Mouse (Mus musculus) layer of hippocampus, adult 9-10 months (tissue): ENCODE measurements around the gene Zdhhc16.
A peak's percentile ranks its signal among the peaks of the same experiment; 100 is the strongest.

Source experiments
- DNase-seq: peaks from one replicate; pipeline ENCODE4 v3.0.0; 2022; ENCODE audit warnings: low spot score

Gene Zdhhc16

DNA sequence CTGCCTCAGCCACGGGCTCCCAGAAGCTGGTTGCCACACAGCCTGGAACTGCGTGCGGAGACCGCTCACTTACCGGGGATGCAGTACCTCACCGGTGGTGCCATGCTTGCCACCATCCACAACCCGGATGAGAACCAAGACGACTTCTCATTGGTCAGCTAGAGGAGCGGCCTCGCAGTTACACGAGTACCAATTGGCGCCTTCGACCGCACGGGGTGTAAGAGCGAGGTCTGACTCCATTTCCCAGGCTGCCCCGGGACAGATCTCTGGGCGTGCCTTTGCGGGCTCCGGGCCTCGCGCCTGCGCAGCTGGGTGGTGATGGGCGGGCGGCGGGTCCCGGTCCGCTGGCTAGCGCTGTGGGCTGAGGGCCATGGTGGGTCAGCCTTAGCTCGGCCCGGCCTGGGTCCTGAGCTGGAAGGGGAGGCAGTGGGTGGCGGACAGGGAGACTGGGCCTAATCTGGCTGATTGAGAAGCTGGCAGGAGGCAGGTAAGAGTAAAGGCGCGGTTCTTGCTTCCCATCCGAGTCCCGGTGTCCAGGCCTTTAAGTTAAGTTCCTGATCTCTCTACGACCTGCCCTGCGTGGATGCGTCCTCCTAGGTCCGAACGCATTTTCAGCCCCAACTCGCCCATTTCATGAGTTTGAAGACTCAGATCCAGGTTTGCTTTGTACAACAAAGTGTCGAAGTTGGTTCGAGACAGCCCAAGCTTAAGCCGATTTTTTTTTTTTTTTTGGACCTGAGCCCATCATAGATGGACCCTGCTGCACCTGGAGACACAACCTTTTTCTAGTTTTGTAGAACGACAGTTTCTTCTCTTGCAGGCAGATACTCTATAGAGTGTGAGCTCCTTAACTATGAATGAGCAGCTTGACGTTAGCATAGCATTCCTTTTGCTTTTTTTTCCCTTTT lies at the start of gene Zdhhc16, which contains the start of gene Exosc1:
TSS of gene Zdhhc16 (plus strand) at position 302 of the 908 bp plus-strand sequence.
TSS of gene Exosc1 (minus strand) at position 245 of the 908 bp plus-strand sequence.
- peak; percentile 100 for DNase-seq

DNA sequence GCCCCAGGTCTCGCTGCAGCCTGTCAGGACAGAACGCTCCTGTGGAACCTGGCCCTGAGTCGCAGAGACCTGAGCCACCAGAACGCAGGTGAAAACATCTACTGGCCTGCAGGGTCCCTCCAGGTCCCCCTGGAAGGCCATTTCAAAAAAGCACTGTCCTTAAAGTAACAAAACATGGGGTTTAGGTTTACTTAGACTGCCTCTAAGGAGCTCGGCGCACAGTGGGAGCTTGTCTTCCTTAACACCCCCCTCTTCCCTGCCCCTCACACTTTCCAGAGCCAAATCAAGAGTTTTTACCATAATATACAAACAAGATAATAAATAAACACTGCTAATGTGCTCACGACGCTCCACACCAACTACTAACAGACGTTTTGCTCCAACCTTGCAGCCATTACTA lies 49.4 kb upstream of the Zdhhc16 start:
- DNase-seq, result no peak

- DNase-seq, result no peak
These were observed 45.1 kb upstream of the Zdhhc16 start for GRCm38 (mm10) chr19:41888191-41888590.

DNA sequence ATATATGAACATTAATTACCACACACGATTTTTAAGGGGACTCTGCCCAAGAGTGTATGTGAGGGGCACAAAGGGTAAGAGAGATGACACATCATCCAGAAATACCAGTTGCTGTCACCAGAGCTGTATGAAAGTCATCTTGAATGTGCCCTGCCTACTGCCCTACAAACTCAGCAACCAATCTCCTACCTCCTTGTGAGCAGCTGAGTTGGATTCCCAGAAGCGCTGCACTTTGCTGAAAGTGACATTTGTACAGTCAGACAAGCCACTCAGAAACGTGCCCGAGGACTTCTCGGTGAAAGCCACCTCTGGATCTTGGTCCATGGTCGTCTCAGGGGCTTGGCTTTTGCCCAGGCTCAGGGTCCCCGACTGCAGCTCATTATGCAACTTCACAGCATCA lies 38.3 kb upstream of the Zdhhc16 start:
- DNase-seq, result no peak

DNA sequence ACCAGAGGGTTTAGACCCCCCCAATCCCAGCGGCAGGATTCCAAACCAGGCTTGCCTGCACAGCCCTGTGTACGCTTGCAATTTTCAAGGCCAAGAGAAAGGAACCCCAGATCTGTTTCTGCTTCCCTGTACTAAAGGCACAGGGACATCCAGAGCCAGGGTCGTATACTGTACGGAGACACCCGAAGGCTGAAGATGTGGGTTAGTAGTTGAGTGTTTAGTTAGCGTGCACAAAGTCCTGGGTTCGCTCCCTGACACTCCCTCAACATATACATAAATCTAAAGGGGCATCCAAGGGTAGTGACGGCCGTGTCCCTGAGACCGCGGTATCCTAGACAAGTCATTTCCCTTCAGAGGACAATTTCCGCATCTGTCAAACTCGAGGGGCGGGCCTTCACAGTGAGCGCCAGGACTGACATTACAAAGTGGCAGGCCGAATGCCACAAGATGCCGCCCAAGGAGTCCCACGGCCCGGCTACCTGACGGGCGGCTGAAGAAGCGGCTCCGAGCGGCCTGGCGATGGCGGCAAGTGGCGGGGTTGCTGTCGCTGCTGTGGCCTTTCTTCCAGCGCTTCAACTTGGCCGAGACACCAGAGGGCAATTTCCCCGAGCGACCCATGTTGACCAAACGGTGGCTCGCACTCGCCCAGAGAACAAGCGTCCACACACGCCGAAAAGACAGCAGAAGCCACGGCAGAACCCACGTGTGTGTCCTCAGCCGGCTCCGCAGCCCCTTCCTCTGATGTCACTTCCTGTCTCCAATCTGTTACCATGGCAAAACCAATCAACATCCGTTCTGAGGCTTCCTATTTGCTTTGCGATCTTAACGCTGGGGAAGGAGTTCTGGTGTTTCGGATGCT lies 37.6 kb upstream of the Zdhhc16 start, which contains the start of gene Rrp12:
TSS of gene Rrp12 (minus strand) at position 714 of the 859 bp plus-strand sequence.
- DNase-seq, result peak; percentile 68

DNA sequence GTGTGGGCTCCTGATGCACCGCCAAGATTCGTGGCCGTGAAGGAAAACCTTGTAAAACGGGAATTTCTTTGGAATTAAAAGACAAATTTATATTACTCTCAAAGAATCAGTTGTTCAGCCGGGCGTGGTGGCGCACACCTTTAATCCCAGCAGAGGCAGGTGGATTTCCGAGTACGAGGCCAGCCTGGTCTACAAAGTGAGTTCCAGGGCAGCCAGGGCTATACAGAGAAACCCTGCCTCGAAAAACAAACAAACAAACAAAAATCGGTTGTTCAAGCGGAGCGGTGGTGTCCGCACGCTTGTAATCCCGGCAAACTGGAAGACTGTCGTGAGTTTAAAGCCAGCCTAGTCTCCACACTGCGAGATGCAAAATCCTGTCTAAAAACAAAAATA lies 37.0 kb upstream of the Zdhhc16 start:
- DNase-seq, result no peak

DNA sequence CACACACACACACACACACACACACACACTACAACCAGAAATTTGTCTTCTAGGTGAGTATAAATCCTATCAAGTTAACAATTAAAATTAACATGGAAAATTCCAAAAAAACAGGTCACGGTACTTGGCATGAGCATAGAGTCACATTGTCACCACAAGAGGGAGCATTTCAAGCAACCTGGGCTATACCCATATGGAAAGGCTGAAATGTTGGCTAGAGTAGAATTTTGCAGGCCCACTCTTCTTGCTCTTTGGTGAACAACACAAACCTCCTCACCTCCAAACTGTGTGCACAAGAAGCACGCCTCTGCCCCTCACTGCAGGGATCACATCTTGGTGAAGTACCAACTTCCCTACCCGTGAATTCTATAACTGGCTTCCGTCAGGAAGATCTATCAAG lies 34.4 kb upstream of the Zdhhc16 start:
- DNase-seq, result no peak

DNA sequence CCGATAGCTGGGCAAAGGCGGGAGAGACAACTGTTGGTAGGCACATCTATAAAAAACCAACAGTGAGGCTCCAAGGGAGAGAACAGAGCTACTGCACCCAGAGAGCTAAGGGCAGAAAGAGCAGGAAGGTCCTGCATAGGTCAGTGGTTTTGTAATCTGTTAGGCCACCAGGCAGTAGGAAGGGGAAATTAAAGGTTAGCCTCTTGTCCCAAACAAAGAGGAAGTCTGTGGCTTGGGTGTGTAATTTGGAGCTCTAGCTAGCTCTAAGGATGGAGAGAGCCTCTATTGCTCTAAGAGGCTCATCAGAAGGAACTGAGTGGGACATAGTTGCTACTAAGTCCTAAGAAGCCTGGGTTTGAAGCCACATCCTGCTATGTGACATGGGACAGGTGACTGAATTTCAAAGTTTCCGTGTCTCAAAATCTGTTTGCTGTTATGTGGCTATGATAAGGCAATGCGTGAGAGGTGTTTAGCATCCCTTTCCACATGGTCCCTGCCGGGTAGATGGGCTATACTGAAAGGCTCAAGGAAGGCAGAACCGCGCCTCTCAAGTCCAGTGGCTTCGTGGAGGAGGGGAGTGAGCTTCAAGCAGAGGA lies 32.7 kb upstream of the Zdhhc16 start:
- DNase-seq, result no peak

DNA sequence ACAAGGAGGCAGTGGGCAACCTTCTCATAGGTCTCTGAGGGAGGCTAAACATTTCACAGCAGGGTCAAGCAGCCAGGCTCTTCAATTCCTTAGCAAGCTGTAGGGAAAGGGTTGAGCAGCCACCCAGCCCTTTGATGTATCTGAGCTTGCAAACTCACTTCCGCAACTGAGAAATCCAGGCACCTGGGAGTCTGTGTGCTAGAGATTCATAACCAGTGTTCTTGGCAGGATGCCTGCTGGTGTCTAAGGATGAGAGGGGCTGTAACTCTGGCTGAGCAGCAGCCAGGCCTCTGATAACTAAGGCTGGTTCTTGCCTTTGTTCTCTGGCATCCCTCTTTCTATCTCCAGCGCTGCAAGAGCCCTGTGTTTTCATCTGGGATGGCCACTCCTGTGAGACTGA lies 31.6 kb upstream of the Zdhhc16 start:
- no peak for DNase-seq

DNA sequence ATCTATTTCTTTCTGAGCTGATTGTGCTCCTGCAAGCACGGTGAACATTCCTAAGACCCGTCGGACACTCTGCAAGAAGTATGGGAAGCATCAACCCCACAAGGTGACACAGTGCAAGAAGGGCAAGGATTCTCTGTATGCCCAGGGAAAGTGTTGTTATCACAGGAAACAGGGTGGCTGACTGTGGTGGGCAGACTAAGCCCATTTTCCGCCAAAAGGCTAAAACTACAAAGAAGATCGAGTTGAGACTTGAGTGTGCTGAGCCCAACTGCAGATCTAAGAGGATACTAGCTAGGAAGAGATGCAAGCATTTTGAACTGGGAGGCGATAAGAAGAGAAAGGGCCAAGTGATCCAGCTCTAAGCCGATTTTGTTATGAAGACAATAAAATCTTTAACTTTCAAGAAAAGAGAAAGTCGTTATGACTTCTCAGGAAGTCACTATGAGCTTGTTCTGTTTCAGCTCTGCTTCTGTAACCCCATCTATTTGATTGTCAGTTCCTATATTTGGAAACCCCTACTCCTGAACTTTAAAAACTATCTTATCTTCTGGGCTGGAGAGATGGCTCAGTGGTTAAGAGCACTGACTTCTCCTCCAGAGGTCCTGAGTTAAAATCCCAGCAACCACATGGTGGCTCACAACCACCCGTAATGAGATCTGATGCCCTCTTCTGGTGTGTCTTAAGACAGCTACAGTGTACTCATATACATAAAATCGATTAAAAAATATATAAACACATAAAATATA lies 30.3 kb upstream of the Zdhhc16 start:
- no peak for DNase-seq

DNA sequence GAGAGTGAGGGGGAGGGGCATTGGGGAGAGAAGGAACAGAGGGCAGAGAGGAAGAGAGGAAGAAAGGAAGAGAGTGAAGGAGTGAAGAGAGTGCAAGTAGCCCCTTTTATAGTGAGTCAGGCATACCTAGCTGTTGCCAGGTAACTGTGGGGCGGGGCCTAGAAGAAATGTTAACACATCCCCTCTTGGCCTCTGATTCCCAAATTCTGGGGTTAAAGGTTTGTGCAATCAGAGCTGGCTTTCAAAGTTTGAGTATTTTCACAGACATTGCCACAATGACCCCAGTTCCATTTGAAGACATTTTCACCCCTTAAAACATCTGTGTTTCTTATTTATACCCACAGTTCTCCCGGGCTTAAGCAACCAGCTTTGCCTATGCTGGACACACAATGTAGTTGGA lies 28.0 kb upstream of the Zdhhc16 start:
- no peak for DNase-seq

GRCm38 (mm10) chr19:41906311-41907078 lies 26.8 kb upstream of the Zdhhc16 start:
- no peak for DNase-seq

DNA sequence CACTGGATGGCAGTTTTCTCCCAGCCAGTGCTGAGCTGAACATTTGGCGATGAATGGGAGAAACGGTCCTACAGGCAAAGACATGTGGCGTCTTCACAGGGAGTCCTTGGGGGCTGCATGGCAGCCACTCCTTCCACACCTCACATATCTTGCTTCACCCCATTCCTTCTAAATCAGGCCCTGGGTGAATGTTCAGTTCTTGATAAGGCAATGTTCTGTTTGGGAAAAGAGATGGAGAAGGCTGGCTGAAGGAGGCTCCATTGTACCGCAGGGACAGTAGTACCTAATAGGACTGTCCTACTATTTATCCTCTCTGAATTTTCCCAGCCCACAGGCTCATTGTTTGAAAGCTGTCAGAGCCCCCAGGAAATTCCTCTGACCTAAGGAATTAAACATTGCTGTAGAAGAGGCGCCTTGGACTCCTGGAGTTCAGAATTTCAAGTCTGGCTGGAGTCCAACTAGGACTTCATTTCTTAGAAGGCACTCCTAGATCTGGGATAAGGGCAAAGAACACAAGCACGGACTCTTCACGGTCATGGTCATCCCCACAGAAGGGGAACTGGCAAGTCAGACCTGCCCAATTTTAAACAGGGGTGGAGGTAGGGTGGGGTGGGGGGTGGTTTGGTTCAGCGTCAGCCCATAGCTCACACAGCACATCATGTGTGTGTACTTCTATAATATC lies 26.1 kb upstream of the Zdhhc16 start:
- no peak for DNase-seq

- no peak for DNase-seq
These were observed 24.5 kb upstream of the Zdhhc16 start for GRCm38 (mm10) chr19:41908736-41909135.

DNA sequence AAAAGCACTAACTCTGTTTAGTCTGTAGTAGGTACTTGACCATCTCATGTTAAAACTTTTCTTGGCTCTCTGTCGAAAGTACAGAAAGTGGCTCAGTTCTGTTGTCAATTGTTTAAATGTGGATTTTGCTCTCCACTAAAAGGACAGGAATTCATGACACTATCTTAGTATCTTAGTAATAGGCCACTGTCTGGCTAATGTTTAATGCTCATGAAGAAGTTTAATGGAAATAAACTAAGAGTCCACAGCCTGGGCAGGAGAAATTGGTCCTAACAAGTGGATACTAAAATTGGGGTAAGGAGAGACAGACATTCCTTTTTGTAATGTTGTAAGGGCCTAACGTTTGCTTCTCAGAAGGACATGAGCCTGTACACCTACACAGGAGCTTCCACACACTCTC lies 22.9 kb upstream of the Zdhhc16 start:
- no peak for DNase-seq

DNA sequence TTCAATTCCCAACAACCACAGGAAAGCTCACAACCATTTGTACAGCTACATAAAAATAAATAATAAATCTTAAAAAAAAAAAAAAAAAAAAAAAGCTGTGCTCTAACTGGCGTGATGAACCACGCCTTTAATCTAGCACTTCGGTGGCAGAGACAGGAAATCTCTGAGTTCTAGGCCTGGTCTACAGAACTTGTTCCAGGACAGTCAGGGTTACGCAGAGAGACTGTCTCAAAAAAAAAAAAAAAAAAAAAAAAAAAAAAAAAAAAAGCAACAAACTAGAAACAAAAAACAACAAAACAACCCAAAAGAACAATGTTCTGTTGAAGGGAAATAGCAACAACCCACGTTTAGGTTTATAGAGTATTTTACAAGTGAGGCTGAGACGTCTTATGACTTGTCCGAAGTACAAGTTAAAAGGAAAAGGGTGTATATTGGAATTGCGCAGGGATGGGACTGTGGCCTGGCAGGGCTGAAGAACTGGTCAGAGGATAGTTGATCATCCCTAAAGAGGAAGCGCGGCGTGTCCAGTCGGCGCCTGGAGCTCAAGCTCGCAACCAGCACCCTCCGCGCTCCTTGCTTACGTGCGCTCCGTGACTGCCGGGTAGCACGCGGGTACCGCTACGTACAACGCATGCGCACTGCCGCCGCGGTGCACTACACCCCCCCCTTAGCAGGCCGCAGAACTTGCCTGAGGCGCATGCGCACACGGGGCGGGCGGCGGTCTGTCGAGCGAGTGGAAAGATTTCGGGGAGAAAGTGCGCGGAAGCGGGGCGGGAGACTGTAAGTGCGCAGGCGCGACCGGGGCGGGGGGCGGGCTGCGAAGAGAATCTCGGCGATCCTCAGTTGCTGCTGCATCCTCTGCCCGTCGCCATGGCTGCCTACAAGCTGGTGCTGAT lies 21.9 kb upstream of the Zdhhc16 start, which contains the start of gene Pgam1:
TSS of gene Pgam1 (plus strand) at position 746 of the 896 bp plus-strand sequence.
- DNase-seq, result peak; percentile 79

- no peak for DNase-seq
These were observed 20.9 kb upstream of the Zdhhc16 start for GRCm38 (mm10) chr19:41912121-41913080.
